Mouse (Mus musculus) midbrain, postnatal 0 days (tissue): Measurements from ENCODE around the gene Tbc1d16. TPM values are rescaled to one million over a fixed set of nuclear protein-coding genes. Genes with fewer than 3 reads are reported as not detected.

Source experiments
- ATAC-seq: fragments of 200-750 bp; cut with Nextera tagmentation; 2 replicates; pipeline ENCODE4 v1.8.0; 2017; ENCODE audit warnings: moderate number of reproducible peaks, mild to moderate bottlenecking, moderate TSS enrichment, moderate library complexity; ENCODE audit not compliant: low FRiP score
- DNase-seq: peaks from one replicate; pipeline ENCODE4 v3.0.0-alpha.2; 2015; ENCODE audit warnings: low spot score
- H3K27ac ChIP-seq: fragments of 300-500 bp; sonication (generic); 2 replicates; pipeline ENCODE4 v1.5.1; 2014; ENCODE audit warnings: low read depth, mild to moderate bottlenecking, low read length, mixed read lengths
- H3K27me3 ChIP-seq: fragments of 300-500 bp; sonication (generic); 2 replicates; pipeline ENCODE4 v1.6.1; 2014; ENCODE audit warnings: low read length, control low read depth, mixed read lengths; ENCODE audit not compliant: insufficient read depth
- H3K36me3 ChIP-seq: fragments of 300-500 bp; sonication (generic); 2 replicates; pipeline ENCODE4 v1.6.1; 2014; ENCODE audit warnings: low read length, control low read depth, mixed read lengths; ENCODE audit not compliant: insufficient read depth
- H3K4me1 ChIP-seq: fragments of 300-500 bp; sonication (generic); 2 replicates; pipeline ENCODE4 v1.6.1; 2014; ENCODE audit warnings: mild to moderate bottlenecking, control low read depth, antibody characterized with exemption, low read length, mixed read lengths; ENCODE audit not compliant: insufficient read depth
- H3K4me2 ChIP-seq: fragments of 300-500 bp; sonication (generic); 2 replicates; pipeline ENCODE4 v1.6.1; 2014; ENCODE audit warnings: low read depth, mild to moderate bottlenecking, low read length, mixed read lengths; ENCODE audit not compliant: poor library complexity, severe bottlenecking
- H3K4me3 ChIP-seq: fragments of 300-500 bp; sonication (generic); 2 replicates; pipeline ENCODE4 v1.5.1; 2014; ENCODE audit warnings: low read depth, mild to moderate bottlenecking, low read length, moderate library complexity
- H3K9ac ChIP-seq: fragments of 300-500 bp; sonication (generic); replicated peaks from 2 replicates; pipeline ENCODE4 v1.6.1; 2014; ENCODE audit warnings: mild to moderate bottlenecking, low read length, moderate library complexity, mixed read lengths; ENCODE audit not compliant: poor library complexity, severe bottlenecking
- H3K9me3 ChIP-seq: fragments of 300-500 bp; sonication (generic); 2 replicates; pipeline ENCODE4 v1.6.1; 2016; ENCODE audit warnings: low read length, control low read depth
- CTCF ChIP-seq: IDR thresholded peaks from 2 replicates; pipeline ENCODE4 v1.5.1; 2016; ENCODE audit warnings: antibody characterized with exemption, mild to moderate bottlenecking
- WGBS: fragments of 180-500 bp; shearing (Covaris S2); extraction: QIAGEN DNeasy Blood & Tissue Kit; methylation state at CpG from one replicate; pipeline ENCODE4 v1.1.7; 2014; 5-methylcytosine and 5-hydroxymethylcytosine counted together
- polyA plus RNA-seq: library from polyadenylated mRNA; unstranded; fragments of >200 nt; fragmentation: Nextera tagmentation; extraction: Ambion mirVana; gene quantifications from 2 replicates; pipeline ENCODE4 v1.2.1, GENCODE M21; 2015
- total RNA-seq: library from RNA; depleted of rRNA; stranded (reverse); fragments of >200 nt; gene quantifications from 2 replicates; pipeline ENCODE4 v1.2.3, GENCODE M21; 2014

The Tbc1d16 gene
- total and polyA plus RNA-seq, 2 experiments from 2014 or later: 43.5 to 152 TPM

- peak overlapping the region; percentile 68; the same call in 1 of the 2 replicates for H3K27ac ChIP-seq
- no peaks in the 10 kb centered on the region for H3K27me3 ChIP-seq
- H3K36me3 ChIP-seq: 0 out of 2 replicates have a peak, but pooled peaks cover 17% of the 10 kb centered on the region
- TF ChIP-seq CTCF: no peak
- DNase-seq: no peak
- no peaks in the 10 kb centered on the region for H3K9me3 ChIP-seq
- H3K4me1 ChIP-seq: peaks cover 12% of the 10 kb centered on the region; the same call in 1 of the 2 replicates
- H3K4me2 ChIP-seq: peak overlapping the region; percentile 29
- no peak overlapping the region for H3K4me3 ChIP-seq
- peak overlapping the region; percentile 42; the same call in 1 of the 2 replicates for H3K9ac ChIP-seq
- 22% methylated on average over 20 of the region's 20 CpGs for WGBS
- ATAC-seq: no peak
These were observed 70.7 kb downstream of the Tbc1d16 start for GRCm38 (mm10) chr11:119157377-119158189.

GRCm38 (mm10) chr11:119156481-119157254, 71.6 kb downstream of the Tbc1d16 start:
- 17% methylated on average over 24 of the region's 24 CpGs for WGBS
- Histone ChIP-seq H3K4me2 (peak overlapping the region; percentile 29), H3K4me1 (peaks cover 12% of the 10 kb centered on the region; the same call in 1 of the 2 replicates), H3K4me3 (no peak overlapping the region), H3K9ac (peak overlapping the region; percentile 42), H3K27ac (peak overlapping the region; percentile 68), H3K36me3 (0 out of 2 replicates have a peak, but pooled peaks cover 17% of the 10 kb centered on the region), H3K9me3 (no peaks in the 10 kb centered on the region), H3K27me3 (no peaks in the 10 kb centered on the region)
- TF ChIP-seq CTCF: peak; percentile 29; the same call in 1 of the 2 replicates
- ATAC-seq: peak; percentile 51
- peak; percentile 68 for DNase-seq

- Histone ChIP-seq H3K4me3 (no peak overlapping the region), H3K9me3 (no peaks in the 10 kb centered on the region), H3K27ac (no peak overlapping the region), H3K36me3 (0 out of 2 replicates have a peak, but pooled peaks cover 19% of the 10 kb centered on the region), H3K4me1 (peaks cover 12% of the 10 kb centered on the region; the same call in 1 of the 2 replicates), H3K9ac (no peak overlapping the region), H3K27me3 (no peaks in the 10 kb centered on the region), H3K4me2 (no peak overlapping the region)
- ATAC-seq (no peak), DNase-seq (no peak)
- no peak for TF ChIP-seq CTCF
- 35% methylated on average over 30 of the region's 30 CpGs for WGBS
These were observed 72.4 kb downstream of the Tbc1d16 start for GRCm38 (mm10) chr11:119155638-119156480.

DNA sequence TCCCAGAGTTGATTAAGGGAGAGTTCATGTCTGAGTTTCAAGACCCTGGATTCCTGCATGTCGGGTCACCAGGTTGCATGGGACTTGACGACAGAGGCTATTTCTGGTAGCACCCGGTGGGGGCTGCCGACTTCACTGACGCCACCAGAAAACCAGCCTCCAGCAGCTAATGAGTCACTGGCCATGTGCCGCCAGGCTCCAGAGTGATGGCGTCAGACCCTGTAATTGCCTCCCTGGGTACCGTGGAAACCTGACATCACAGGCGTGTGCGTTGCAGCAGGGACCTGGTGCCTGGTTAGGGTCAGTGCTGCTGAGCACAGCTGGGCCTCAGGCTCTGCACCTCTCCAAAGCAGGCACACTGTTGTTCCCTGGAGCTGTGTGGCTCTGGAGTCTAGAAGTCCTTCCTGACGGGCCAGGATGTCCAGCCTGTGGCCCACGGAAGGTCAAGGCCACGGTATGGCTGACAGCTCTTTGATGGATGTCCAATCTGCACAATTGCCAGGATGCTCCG, 75.9 kb downstream of the Tbc1d16 start:
- no peak for DNase-seq
- TF ChIP-seq CTCF: no peak
- Histone ChIP-seq H3K4me1 (peaks cover 7% of the 10 kb centered on the region; the same call in 1 of the 2 replicates), H3K36me3 (peaks cover 50% of the 10 kb centered on the region), H3K4me3 (no peak overlapping the region), H3K4me2 (no peak overlapping the region), H3K9ac (no peak overlapping the region), H3K27me3 (no peaks in the 10 kb centered on the region), H3K27ac (no peak overlapping the region), H3K9me3 (no peaks in the 10 kb centered on the region)
- WGBS: 64% methylated on average over 14 of the region's 14 CpGs
- no peak for ATAC-seq

- no peak overlapping the region for H3K27ac ChIP-seq
- H3K36me3 ChIP-seq: peaks cover 53% of the 10 kb centered on the region
These were observed 77.2 kb downstream of the Tbc1d16 start for GRCm38 (mm10) chr11:119151073-119151607.

More at GRCm38 (mm10) chr11:119151073-119151607, 77.2 kb downstream of the Tbc1d16 start:
- DNase-seq (no peak), ATAC-seq (no peak)
- H3K27me3 ChIP-seq: no peaks in the 10 kb centered on the region
- no peak overlapping the region for H3K4me3 ChIP-seq
- no peaks in the 10 kb centered on the region for H3K4me1 ChIP-seq
- no peak overlapping the region for H3K9ac ChIP-seq
- no peak overlapping the region for H3K4me2 ChIP-seq
- WGBS: 88% methylated on average over 10 of the region's 10 CpGs
- H3K9me3 ChIP-seq: no peaks in the 10 kb centered on the region
- no peak for TF ChIP-seq CTCF
